Mouse (Mus musculus): ENCODE measurements around the gene Lsm8. TPM values are rescaled to one million over a fixed set of nuclear protein-coding genes. Genes with fewer than 3 reads are reported as not detected.
A peak's percentile ranks its signal among the peaks of the same experiment; 100 is the strongest.
"Not testable (repeated sequence)": the region's sequence is repeated elsewhere in the genome, so short reads cannot be mapped to it uniquely, and the experiment has no call there.

The Lsm8 gene
- polyA plus RNA-seq (2015; fragmentation: Nextera tagmentation; extraction: Ambion mirVana): 197 and 213 TPM in 2 replicates

- Histone ChIP-seq H3K4me3 (peak within 1 kb of the TSS; percentile 69), H3K27ac (peak within 1 kb of the TSS; percentile 95), H3K4me1 (peaks cover 7% of the 10 kb centered on the region), H3K4me2 (peak within 1 kb of the TSS; percentile 65), H3K9me3 (no peaks in the 10 kb centered on the region), H3K27me3 (no peaks in the 10 kb centered on the region), H3K36me3 (peaks cover 13% of the 10 kb centered on the region), H3K9ac (peak within 1 kb of the TSS; percentile 96)
- ATAC-seq (ENCODE audit: insufficient number of reproducible peaks, insufficient read depth, low FRiP score, low TSS enrichment, low read depth): peak; percentile 100
- WGBS: 1% methylated on average over 37 of the region's 37 CpGs
Observed at GRCm38 (mm10) chr6:18848051-18848701, at the start of gene Lsm8. Lsm8 (plus strand) TSS chr6:18848579.

- no peak overlapping the region for H3K9ac ChIP-seq
- ATAC-seq (ENCODE audit: insufficient number of reproducible peaks, insufficient read depth, low FRiP score, low TSS enrichment, low read depth): no peak
- WGBS: 91% methylated on average over 2 of the region's 2 CpGs
Observed at GRCm38 (mm10) chr6:18800869-18801511, 47.4 kb upstream of the Lsm8 start.

GRCm38 (mm10) chr6:18812623-18813022 lies 35.8 kb upstream of the Lsm8 start:
- no peak for ATAC-seq (ENCODE audit: insufficient number of reproducible peaks, insufficient read depth, low FRiP score, low TSS enrichment, low read depth)
- Histone ChIP-seq H3K27ac (no peak overlapping the region), H3K4me3 (no peak overlapping the region), H3K36me3 (no peaks in the 10 kb centered on the region), H3K9ac (no peak overlapping the region), H3K4me1 (no peaks in the 10 kb centered on the region), H3K9me3 (no peaks in the 10 kb centered on the region), H3K27me3 (no peaks in the 10 kb centered on the region), H3K4me2 (no peak overlapping the region)
- WGBS: 85% methylated on average over 1 of the region's 1 CpGs

More at GRCm38 (mm10) chr6:18800869-18801511, 47.4 kb upstream of the Lsm8 start:
- no peaks in the 10 kb centered on the region for H3K36me3 ChIP-seq
- no peaks in the 10 kb centered on the region for H3K27me3 ChIP-seq
- H3K4me1 ChIP-seq: no peaks in the 10 kb centered on the region
- H3K4me3 ChIP-seq: no peak overlapping the region
- H3K4me2 ChIP-seq: no peak overlapping the region
- H3K27ac ChIP-seq: no peak overlapping the region
- no peaks in the 10 kb centered on the region for H3K9me3 ChIP-seq

GRCm38 (mm10) chr6:18815606-18816005 lies 32.8 kb upstream of the Lsm8 start:
- 66% methylated on average over 2 of the region's 2 CpGs for WGBS
- Histone ChIP-seq H3K4me3 (no peak overlapping the region), H3K9ac (no peak overlapping the region), H3K36me3 (no peaks in the 10 kb centered on the region), H3K9me3 (no peaks in the 10 kb centered on the region), H3K27me3 (no peaks in the 10 kb centered on the region), H3K4me1 (no peaks in the 10 kb centered on the region), H3K27ac (no peak overlapping the region), H3K4me2 (no peak overlapping the region)
- ATAC-seq (ENCODE audit: insufficient number of reproducible peaks, insufficient read depth, low FRiP score, low TSS enrichment, low read depth): no peak

- Histone ChIP-seq H3K9me3 (no peaks in the 10 kb centered on the region), H3K27ac (no peak overlapping the region), H3K9ac (no peak overlapping the region), H3K27me3 (no peaks in the 10 kb centered on the region), H3K4me1 (no peaks in the 10 kb centered on the region), H3K4me3 (no peak overlapping the region), H3K4me2 (no peak overlapping the region), H3K36me3 (no peaks in the 10 kb centered on the region)
- WGBS: 14% methylated on average over 4 of the region's 4 CpGs
- no peak for ATAC-seq (ENCODE audit: insufficient number of reproducible peaks, insufficient read depth, low FRiP score, low TSS enrichment, low read depth)
Observed at GRCm38 (mm10) chr6:18819343-18819742, 29.0 kb upstream of the Lsm8 start.

- no peaks in the 10 kb centered on the region for H3K36me3 ChIP-seq
- 66% methylated on average over 4 of the region's 4 CpGs for WGBS
- no peak overlapping the region for H3K9ac ChIP-seq
- no peaks in the 10 kb centered on the region for H3K9me3 ChIP-seq
- no peak overlapping the region for H3K4me3 ChIP-seq
- no peaks in the 10 kb centered on the region for H3K4me1 ChIP-seq
- H3K4me2 ChIP-seq: no peak overlapping the region
- ATAC-seq (ENCODE audit: insufficient number of reproducible peaks, insufficient read depth, low FRiP score, low TSS enrichment, low read depth): no peak
- H3K27ac ChIP-seq: no peak overlapping the region
- no peaks in the 10 kb centered on the region for H3K27me3 ChIP-seq
Observed at GRCm38 (mm10) chr6:18820246-18820645, 28.1 kb upstream of the Lsm8 start.

GRCm38 (mm10) chr6:18822812-18823211 lies 25.6 kb upstream of the Lsm8 start:
- 40% methylated on average over 1 of the region's 1 CpGs for WGBS
- ATAC-seq (ENCODE audit: insufficient number of reproducible peaks, insufficient read depth, low FRiP score, low TSS enrichment, low read depth): no peak
- Histone ChIP-seq H3K27me3 (no peaks in the 10 kb centered on the region), H3K36me3 (no peaks in the 10 kb centered on the region), H3K4me3 (no peak overlapping the region), H3K27ac (no peak overlapping the region), H3K9me3 (no peaks in the 10 kb centered on the region), H3K9ac (no peak overlapping the region), H3K4me2 (no peak overlapping the region), H3K4me1 (no peaks in the 10 kb centered on the region)

- Histone ChIP-seq H3K4me3 (no peak overlapping the region), H3K27me3 (no peaks in the 10 kb centered on the region), H3K36me3 (no peaks in the 10 kb centered on the region), H3K4me2 (no peak overlapping the region), H3K4me1 (no peaks in the 10 kb centered on the region), H3K27ac (no peak overlapping the region), H3K9me3 (no peaks in the 10 kb centered on the region), H3K9ac (no peak overlapping the region)
- 57% methylated on average over 1 of the region's 1 CpGs for WGBS
- no peak for ATAC-seq (ENCODE audit: insufficient number of reproducible peaks, insufficient read depth, low FRiP score, low TSS enrichment, low read depth)
Observed at GRCm38 (mm10) chr6:18832958-18833357, 15.4 kb upstream of the Lsm8 start.

- not testable (repeated sequence) for H3K4me2 ChIP-seq; H3K4me3 ChIP-seq; ATAC-seq (ENCODE audit: insufficient number of reproducible peaks, insufficient read depth, low FRiP score, low TSS enrichment, low read depth); H3K9ac ChIP-seq; H3K4me1 ChIP-seq; H3K27me3 ChIP-seq; H3K27ac ChIP-seq; H3K9me3 ChIP-seq; H3K36me3 ChIP-seq
- WGBS: 78% methylated on average over 7 of the region's 11 CpGs
Observed at GRCm38 (mm10) chr6:18844529-18844928, 3.9 kb upstream of the Lsm8 start.

GRCm38 (mm10) chr6:18845571-18845970 lies 2.8 kb upstream of the Lsm8 start:
- ATAC-seq (ENCODE audit: insufficient number of reproducible peaks, insufficient read depth, low FRiP score, low TSS enrichment, low read depth); H3K9me3 ChIP-seq; H3K4me2 ChIP-seq; H3K27me3 ChIP-seq; H3K27ac ChIP-seq; H3K4me3 ChIP-seq; H3K4me1 ChIP-seq; H3K9ac ChIP-seq; H3K36me3 ChIP-seq: not testable (repeated sequence)
- 31% methylated on average over 5 of the region's 7 CpGs for WGBS

- WGBS: 1% methylated on average over 28 of the region's 28 CpGs
- Histone ChIP-seq H3K27ac (peak overlapping the region; percentile 95), H3K9me3 (no peaks in the 10 kb centered on the region), H3K4me1 (peaks cover 7% of the 10 kb centered on the region), H3K9ac (peak overlapping the region; percentile 96), H3K4me2 (peak overlapping the region; percentile 65), H3K27me3 (no peaks in the 10 kb centered on the region), H3K4me3 (peak overlapping the region; percentile 69), H3K36me3 (peaks cover 17% of the 10 kb centered on the region)
- peak; percentile 75 for ATAC-seq (ENCODE audit: insufficient number of reproducible peaks, insufficient read depth, low FRiP score, low TSS enrichment, low read depth)
Observed at GRCm38 (mm10) chr6:18848702-18849061, 303 bp downstream of the Lsm8 start.

GRCm38 (mm10) chr6:18855323-18855722 lies 6.9 kb downstream of the Lsm8 start:
- peaks cover 48% of the 10 kb centered on the region for H3K36me3 ChIP-seq
- H3K9ac ChIP-seq: no peak overlapping the region
- ATAC-seq (ENCODE audit: insufficient number of reproducible peaks, insufficient read depth, low FRiP score, low TSS enrichment, low read depth): no peak
- no peaks in the 10 kb centered on the region for H3K4me1 ChIP-seq
- H3K9me3 ChIP-seq: no peaks in the 10 kb centered on the region
- H3K4me2 ChIP-seq: no peak overlapping the region
- H3K27ac ChIP-seq: no peak overlapping the region
- H3K27me3 ChIP-seq: no peaks in the 10 kb centered on the region
- H3K4me3 ChIP-seq: no peak overlapping the region

Data from embryonic facial prominence, embryonic 13.5 days (tissue).